Mouse (Mus musculus) erythroblast, adult 5-6 weeks (primary cell): ENCODE measurements around the gene Uaca. TPM values are rescaled to one million over a fixed set of nuclear protein-coding genes. Genes with fewer than 3 reads are reported as not detected.

Experiments used
- ATAC-seq: replicated peaks from 2 replicates; pipeline ENCODE4 v1.8.0; 2016; ENCODE audit warnings: moderate number of reproducible peaks, mild to moderate bottlenecking, moderate TSS enrichment, inconsistent platforms; ENCODE audit not compliant: poor library complexity, low FRiP score, severe bottlenecking
- total RNA-seq, 2 experiments: library from RNA; stranded (forward) in 1 of 2; stranded (reverse) in 1 of 2; fragments of 150-400 nt in 1 of 2; fragments of 200-764, 138-1000 nt in 1 of 2; gene quantifications; 2 replicates each; pipeline versions ENCODE4 v1.2.3 to v1.2.4; 2015 to 2017; ENCODE audit warnings: low replicate concordance in 2 of 2

The Uaca gene
- total RNA-seq, 2 experiments from 2014 or later: not detected

DNA sequence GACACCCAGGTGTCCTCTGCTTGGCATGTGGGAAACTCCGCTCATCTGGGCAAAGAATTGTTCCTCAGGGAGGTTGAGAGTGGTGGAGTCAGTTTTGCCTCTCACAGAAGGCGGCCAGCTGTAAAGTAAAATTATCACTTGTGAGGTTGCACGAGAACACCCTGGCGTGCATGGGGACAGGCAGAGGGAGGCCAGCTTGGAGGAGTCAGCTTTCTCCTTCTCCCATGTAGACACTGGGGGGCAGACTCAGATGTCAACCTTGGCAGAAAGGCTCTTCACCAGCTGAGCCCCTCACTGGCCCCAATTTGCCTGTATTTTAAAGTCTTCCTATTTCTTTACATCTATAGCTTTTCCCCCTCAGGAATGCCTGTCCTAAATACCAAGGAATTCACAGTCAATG lies 35.3 kb downstream of the Uaca start:
- no peak for ATAC-seq

DNA sequence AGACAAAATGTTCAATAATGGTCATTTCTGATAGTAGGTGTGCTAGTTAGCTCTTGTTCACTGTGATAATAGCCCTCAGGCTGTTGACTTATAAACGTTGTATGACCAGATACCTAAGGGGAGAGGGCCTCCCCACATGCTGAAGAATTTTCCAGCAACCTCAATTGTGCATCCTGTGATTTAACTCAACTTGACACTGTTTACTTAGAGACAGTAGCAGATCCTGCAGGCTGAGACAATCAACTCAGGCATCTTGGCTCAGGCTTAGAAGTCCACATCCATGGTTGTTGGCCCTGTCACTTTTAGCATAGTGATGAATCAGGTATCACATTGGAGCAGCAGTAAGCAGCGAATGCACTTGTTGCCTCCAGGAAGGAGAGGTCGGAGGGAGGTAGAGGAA lies 35.7 kb downstream of the Uaca start:
- ATAC-seq: no peak

DNA sequence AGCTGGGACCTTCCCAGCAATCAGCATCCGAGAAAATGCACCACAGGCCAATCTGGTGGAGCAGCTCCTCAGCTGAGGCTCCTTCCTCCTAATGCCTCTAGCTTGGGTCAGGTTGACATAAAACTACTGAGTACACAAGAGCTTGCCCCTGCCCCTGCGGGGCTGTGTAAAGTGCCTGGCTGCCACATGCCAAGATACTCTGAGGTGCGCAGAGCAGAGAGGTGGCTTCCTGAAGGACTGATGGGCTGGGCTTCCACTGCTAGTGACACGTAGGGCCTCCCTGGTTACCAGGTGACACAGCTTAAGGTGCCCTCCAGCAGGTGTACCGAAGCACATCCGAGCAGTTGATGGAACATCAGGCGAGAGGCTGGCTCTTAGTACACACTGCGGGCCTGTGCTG lies 37.9 kb downstream of the Uaca start:
- ATAC-seq: no peak

DNA sequence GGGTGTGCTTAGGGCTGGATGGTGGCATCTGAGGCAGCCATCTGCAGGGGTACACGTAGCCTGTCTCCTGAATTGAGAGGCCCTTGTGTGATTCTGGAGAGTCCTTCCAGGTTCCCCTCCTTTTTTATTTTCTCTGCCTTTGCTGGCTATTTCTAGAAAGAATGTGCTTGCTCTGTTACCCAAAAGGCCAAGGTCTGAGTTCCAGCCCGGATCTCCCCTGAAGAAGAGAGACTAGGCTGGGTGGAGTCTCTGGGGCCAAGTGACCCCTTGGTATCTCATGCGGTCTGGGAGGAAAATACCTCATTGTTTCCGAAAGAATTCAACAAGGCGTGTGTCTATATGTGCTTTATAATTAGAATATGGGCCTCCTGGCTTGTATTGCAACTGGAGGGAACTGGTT lies 41.8 kb downstream of the Uaca start:
- no peak for ATAC-seq

DNA sequence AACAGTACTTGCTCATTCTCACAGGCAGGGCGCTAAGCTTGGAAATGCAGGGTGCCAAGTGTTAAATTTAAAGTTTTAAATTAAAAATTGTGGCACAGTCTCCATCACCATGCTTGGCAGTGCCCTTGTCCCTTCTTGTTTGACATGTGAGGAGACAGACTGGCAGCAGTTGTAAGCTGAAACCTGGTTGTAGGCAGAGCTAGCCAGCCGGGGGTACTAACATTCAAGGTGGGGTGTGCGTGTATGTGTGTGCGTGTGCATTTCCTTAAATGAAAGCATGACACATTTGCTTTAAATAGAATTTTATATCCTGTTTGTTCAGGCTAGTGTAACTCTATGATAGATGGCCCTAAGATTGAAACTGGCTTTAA lies 42.7 kb downstream of the Uaca start:
- ATAC-seq: no peak

DNA sequence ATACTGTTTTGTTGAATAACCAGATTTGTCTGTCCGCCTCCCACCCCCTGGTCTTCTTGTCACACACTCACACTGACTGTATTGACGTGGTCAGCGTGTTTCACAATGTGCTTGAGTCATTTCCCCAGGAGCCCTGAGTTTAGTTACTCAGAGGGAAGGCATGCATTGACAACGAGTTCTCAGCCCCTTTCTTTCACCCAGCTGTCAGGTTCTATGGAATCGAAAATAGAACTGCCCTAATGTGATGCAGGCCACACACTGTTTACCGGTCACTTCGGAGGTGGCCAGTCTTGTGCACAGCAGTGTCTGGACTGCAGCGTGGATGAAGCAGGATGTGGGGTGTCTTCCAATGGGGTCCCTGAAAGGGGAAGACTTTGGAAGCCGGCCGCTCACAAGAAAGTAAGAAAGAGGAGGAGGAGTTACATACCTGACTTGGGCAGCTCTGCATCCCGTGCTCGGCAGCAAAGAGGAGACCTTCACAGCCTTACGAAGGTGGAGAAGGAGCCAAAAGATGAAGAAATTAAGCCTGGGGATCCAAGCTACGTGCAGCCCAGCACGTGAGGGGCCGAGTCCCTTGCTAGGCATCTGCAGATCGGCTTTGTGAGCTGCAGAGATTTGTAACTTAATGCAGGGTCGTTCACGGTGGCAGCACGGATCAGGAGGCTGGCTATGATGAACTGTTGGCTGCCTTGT lies 43.3 kb downstream of the Uaca start:
- no peak for ATAC-seq

DNA sequence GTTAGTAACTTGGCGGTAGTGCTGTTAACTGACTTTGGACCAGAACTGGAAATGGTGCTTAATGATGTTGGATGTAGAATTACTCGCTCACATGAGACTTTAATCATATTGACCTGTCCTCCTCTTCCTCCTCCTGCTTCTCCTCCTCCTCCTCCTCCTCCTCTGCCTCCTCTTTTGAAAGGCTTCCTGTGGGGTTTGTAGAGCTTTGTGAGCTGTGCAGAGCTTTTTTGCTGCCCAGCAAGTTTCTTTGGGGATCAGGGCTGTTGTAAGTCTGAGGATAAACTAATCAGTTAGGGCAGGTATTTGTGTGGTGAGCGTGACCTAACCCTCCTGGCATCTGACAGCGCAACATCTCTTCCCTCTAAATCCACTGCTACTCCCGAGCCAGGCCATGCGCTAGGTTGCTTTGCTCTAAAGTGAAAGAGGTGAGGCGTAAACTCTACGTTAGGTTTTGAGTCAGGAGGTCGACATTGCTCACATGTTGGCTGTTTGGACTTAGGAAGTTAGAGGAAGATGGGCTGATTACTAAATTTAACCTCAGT lies 44.1 kb downstream of the Uaca start:
- no peak for ATAC-seq

DNA sequence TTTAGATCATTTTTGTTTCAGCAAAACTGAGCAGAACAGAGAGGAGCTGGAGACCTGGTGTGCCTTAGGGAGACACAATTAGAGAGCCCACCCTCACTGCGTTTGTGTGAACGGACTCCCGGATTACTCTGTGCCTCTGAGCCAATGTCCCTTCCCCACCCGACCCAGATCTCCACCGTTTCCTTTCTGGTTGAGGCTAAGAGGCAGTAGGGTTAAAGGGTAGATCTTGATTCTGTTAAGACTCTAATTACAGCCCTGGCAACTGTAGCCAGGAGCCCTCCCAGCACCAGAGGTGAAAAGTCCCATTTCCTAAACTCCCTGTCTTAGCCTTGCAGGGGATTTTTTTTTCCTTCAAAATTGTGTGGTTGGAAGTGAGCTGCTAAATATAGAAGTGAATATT lies 47.1 kb downstream of the Uaca start:
- no peak for ATAC-seq

DNA sequence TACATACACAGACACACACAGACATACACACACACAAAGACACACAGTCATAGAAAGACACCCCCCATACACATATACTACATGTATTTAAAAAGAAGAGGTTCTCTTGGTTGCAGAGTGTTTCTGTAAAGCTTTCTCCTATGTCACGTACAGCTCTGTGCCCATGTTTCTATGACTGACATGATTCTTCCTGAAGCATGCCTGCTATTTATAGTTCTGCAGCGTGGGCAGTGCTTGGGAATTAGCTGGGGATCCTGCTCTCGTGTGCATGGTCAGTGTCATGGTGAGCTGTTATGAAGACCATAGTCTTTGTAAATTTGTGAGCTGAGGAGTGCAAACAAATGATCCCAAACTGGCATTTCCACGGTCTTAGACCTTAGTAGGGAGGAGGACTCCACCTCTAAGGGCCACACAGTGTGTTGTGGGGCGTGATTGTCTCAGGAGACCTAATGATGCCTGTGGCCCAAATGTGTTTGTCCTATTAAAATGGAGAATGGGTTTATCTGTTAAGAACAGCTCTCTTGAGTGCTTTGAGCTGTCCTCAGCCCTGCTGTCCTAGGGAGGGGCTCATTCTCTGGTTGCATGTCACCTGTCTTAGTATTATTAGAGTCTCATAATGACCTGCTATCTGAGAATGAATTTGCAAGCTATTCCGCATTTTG lies 49.2 kb downstream of the Uaca start:
- no peak for ATAC-seq

DNA sequence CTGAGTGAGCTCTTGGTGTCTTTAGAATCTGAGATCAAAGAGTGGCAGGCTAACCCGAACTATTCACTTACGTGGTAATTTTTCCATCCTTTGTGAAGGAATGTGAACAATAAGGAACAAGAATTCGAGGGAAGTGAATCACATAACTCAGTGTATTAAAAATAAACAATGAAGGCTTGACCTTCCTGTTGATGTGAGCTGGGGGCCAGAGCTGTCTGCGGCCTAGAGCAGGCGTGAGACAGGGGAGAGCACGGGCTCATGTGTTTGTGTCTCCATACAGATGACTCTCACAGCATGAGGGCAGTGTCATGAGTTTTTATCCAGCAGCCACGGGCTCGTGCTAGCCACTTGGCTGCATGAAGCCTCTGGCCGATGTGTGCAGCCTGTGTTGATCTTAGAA lies 54.4 kb downstream of the Uaca start:
- no peak for ATAC-seq

DNA sequence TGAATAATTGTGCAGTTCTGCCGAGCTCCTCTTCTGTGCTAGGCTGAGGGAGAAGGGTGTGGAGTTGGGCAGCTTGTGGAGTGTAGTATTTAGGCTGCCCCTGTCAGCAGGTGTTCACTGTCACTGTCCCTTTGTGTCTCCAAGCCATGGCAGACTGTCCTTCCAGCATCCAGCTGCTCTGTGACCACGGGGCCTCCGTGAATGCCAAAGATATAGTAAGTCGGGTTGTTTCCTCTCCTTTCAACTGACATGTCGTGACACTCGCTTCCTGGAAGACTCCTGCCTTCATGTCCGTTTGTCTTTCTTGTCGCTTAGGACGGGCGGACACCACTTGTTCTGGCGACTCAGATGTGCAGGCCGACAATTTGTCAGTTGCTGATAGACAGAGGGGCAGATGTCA lies 55.6 kb downstream of the Uaca start:
- no peak for ATAC-seq

DNA sequence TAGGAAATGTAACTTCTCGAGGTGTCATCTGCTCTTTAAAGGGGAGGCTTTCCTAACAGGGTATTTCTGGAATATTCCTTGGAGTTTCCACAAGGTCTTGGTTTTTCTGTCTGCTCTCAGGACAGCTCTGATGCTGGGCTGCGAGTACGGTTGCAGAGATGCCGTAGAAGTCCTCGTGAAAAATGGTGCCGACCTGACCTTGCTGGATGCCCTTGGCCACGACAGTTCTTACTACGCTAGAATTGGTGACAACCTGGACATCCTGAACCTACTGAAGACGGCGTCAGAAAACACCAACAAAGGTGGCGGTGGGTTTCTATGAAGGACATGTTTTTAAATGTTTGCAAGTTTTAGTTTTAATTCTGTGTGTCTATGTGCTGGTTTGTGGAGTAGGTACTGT lies 59.9 kb downstream of the Uaca start:
- no peak for ATAC-seq

DNA sequence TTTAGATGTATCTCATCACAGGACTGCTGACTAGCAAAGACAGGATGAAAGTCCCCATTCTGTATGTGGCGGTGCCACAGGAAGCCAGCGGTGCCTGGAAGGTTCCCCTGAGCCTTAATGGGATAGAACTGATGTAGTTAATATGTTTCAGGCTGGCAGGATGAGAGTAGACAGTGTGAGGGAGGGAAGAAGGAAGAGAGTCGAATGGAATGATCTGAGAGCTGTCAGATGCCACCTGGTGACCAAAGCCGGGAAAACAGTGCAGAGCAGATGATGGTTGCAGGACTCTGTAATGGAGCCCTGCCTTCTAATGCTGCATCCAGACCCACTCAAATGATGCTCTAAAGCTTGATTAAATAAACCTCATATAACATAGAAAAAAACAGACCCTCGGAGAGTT lies 63.5 kb downstream of the Uaca start:
- ATAC-seq: no peak

DNA sequence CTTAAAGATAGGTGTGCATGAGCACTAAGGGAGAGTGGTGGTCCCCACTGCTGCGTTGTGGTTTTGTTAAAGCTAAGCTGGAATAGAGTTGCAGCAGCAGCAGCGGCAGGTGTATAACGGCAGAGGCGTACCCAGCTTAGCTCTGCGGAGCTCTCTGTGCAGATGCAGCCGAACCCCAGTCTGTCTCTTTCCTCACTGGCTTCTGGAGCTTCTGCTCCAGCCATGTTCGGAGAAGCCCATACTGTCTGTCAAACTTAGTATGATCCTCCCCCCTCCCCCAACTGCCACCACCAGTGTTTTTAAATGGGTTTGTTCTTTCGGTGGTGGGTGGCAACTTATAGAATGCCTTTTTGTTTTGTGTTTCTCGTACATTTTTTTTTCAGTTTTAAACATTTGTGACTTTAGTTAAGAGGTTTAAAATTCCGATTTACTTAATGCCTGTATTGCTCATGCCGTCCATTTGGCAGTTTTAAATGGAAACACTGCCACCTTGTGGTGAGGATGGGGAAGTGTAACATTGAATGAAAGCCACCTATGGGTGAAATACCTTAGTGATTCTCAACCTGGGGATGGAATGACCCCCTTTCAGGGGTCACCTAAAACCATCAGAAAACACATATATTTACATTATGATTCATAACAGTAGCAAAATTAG lies 64.1 kb downstream of the Uaca start:
- ATAC-seq: no peak; the same call in 1 of the 2 replicates

DNA sequence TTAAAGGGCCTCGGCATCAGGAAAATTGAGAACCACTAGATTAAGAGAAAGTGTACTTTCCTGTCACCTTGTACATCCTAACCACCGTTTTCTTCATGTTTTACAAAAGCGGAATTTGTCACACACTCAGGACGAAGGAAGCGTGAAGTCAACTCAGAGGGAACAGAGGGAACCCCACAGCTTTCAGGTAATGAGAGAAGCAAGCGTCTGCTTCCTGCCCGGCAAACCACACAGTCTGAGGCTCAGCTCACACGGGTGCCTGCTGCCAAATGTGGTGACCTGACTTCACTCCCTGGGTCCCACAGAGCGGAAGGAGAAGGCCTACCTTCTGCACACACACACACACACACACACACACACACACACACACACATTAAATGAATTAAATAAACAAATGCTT lies 64.7 kb downstream of the Uaca start:
- no peak for ATAC-seq

DNA sequence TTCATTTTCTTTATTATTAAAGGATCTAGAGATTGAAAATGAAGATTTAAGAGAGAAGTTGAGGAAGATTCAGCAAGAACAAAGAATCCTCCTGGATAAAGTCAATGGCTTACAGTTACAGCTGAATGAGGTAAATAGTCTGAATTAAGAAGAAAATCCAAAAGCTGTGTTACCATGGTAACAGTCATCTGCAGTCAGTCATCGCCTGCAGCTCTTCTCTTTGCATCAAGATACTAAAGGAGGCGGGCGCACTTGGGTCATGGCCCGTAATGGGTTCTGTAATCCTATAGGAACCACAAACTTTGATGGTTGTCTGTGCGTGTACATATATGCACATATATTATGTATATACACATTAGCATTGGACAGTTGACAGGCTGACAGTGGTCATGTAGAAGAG lies 66.7 kb downstream of the Uaca start:
- no peak for ATAC-seq

DNA sequence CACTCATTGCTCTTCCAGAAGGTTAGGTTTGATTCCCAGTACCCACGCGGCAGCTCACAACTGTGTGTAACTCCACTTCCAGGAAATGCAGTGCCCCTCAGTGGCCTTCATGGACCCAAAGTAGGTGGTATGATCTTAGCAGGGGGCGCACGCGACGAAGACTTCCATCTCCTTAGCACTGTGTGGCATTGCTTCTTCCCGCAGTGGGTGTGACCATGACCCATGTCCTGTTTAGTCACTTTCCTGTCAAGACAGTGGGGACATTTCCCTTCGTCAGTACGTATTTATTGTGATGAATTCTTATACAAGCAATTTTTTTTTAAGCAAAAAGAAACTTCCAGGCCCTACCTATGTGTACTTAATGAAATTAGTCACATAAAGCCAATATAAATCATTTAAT lies 70.3 kb downstream of the Uaca start:
- ATAC-seq: no peak

DNA sequence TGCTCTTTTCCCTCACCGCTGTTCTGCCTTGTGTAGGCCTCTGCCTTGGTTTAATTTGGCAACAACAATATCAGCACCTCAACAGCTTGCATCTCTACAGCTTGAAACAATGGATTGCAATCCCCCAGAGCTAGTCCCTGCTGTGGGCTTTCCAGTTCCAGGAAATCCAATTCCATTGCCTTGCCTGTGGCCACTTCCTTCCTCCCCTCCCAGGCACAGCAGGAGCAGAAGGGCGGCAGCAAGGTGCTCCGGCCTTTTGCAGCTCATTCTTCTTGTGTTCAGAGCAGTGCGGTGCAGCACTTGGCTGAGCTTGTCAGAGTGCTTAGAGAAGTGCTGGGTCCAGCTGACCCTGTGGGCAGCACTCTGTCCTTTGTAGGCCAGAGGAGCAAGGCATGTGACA lies 71.5 kb downstream of the Uaca start:
- no peak for ATAC-seq

DNA sequence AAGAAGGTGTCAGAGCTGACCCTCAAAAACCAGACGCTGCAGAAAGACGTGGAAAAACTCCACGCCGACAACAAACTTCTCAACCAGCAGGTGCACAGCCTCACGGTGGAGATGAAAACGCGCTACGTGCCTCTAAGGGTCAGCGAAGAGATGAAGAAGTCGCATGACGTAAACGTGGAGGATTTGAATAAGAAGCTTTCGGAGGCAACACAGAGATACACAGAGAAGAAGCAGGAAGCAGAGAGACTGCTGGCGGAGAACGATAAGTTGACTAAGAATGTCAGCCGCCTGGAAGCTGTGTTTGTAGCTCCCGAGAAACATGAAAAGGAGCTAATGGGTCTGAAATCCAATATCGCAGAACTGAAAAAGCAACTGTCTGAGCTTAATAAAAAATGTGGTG lies 76.1 kb downstream of the Uaca start:
- ATAC-seq: no peak

DNA sequence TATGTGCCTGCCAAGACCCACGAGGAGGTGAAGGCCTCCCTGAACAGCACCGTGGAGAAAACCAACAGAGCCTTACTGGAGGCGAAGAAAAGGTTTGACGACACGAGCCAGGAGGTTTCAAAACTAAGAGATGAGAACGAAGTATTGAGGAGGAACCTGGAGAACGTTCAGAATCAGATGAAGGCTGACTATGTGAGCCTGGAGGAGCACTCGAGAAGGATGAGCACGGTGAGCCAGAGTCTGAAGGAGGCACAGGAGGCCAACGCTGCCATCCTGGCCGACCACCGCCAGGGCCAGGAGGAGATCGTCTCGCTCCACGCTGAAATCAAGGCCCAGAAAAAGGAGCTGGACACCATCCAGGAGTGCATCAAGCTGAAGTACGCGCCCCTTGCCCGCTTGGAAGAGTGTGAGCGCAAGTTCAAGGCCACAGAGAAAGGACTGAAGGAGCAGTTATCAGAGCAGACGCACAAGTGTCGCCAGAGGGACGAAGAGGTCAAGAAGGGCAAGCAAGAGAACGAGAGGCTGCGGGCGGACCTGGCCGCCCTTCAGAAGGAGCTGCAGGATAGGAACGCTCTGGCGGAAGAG lies 76.7 kb downstream of the Uaca start:
- no peak for ATAC-seq
